Mouse (Mus musculus) ES-Bruce4 (cell line): ENCODE results near the gene Rabl2.

Experiments
- CTCF ChIP-seq: IDR thresholded peaks from one replicate; pipeline ENCODE4 v1.8.1; 2011; ENCODE audit warnings: low read depth, low read length
- POLR2A ChIP-seq: IDR thresholded peaks from one replicate; pipeline ENCODE4 v1.8.1; 2011; ENCODE audit warnings: low read length; ENCODE audit not compliant: insufficient read depth

- TF ChIP-seq CTCF = no peak
- no peak for TF ChIP-seq POLR2A
These were observed 40.0 kb downstream of the Rabl2 start for GRCm38 (mm10) chr15:89551733-89552132.
